Mouse (Mus musculus): ENCODE measurements around the gene Fmnl1.

The Fmnl1 gene

DNA sequence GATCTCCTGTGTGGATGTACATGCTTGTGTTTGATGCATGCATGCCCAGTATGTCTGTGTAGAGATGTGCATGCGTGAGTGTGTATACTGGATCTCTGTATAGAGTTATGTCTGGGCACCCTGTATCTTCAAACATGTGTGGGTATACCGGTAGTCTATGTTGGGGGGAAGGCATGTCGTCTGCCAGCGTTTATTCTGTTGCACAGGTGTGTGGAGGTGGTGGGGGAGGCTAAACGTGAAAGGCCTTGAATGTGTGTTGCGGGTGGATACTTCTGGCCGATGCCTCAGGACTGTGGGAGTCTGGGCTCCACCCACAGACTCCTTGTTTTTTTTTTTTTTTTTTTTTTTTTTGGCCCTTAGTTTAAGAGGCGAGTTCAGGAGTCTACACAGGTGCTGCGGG lies 10.4 kb downstream of the Fmnl1 start:
- no peak for DNase-seq (ENCODE audit: inconsistent ontology term)

GRCm38 (mm10) chr11:103181911-103182310 lies 11.0 kb downstream of the Fmnl1 start:
- DNase-seq (ENCODE audit: inconsistent ontology term), result no peak

- no peak for DNase-seq (ENCODE audit: inconsistent ontology term)
These were observed 14.0 kb downstream of the Fmnl1 start for GRCm38 (mm10) chr11:103184891-103185290.

DNA sequence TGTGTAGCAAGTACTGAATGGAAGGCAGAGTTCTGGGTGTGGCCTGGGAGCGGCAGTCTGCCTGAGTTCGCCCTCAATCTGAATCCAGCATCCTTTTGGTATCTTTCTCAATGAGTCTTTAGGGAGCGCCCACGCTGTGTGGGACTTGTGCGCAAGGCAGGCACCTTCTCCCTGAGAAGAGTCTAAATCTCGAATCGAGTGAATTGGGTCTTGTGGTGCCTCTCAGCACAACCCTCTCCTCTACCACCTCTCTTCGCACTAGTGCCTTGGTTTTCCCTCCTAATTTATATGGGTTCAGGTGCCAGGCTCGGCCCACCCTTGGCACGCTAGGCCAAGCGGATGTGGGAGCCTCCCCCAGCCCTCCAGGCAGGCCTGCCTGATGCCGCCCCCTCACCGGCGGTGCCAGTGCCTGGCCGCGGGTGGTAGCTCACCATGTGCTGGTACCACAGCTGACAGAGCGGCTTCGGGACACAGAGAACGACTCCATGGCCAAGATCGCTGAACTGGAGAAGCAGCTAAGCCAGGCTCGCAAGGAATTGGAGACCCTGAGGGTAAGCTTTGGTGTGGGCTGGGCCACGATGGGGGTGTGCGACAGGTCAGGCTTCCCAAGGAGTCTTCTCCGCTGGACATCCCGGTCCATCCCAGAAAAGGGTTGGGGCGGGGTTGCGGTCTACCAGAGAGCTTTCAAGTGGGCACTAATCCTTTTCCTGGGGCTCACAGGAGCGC lies 21.5 kb downstream of the Fmnl1 start:
- DNase-seq (ENCODE audit: inconsistent ontology term), result no peak

GRCm38 (mm10) chr11:103192956-103193824 lies 22.3 kb downstream of the Fmnl1 start:
- peak; percentile 43 for DNase-seq (ENCODE audit: inconsistent ontology term)

DNA sequence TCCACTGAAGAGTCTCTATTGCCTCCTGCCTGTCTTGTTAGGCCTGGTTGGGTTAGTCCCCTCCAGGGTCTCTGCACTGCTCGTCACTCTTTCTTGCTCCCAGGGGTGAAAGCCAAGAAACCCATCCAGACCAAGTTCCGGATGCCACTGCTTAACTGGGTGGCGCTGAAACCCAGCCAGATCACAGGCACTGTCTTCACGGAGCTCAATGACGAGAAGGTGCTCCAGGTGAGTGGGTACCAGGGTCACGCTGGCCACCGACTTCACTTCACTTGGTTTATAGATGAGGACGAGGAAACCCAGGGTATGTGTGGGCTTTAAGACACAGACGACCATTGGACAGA lies 22.9 kb downstream of the Fmnl1 start:
- DNase-seq (ENCODE audit: inconsistent ontology term), result no peak

DNA sequence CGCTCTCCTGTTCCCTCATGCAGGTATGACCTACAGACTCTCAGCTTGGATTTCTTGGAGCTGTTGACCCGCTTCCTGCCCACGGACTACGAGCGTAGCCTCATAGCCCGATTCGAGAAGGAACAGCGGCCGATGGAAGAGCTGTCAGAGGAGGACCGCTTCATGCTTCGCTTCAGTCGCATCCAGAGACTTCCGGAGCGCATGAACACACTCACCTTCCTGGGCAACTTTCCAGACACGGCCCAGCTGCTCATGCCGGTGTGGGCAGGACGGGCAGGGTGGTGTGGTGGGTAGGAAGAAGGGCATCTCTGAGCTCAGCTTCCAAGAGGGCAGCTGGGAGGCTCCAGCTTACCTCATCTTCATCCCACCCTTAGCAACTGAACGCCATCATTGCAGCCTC lies 24.3 kb downstream of the Fmnl1 start:
- no peak for DNase-seq (ENCODE audit: inconsistent ontology term)

GRCm38 (mm10) chr11:103195656-103196055 lies 24.7 kb downstream of the Fmnl1 start:
- DNase-seq (ENCODE audit: inconsistent ontology term), result no peak

DNA sequence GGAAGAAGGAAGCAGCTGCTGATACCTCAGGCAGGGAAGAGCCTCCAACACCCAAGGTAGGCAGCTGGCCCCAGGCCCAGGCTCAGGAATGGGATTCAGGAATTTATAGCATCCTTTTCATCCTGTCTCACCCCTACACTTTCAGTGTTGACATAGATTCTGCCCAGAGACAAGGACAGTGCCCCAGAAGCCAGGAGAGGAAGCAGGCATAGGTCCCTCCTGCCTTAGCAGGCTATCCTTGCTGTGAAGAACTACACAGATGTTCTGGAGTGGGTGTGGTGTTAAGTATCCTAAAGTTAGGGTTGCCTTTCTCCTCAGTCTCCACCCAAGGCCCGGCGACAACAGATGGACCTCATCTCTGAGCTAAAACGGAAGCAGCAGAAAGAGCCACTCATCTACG lies 26.4 kb downstream of the Fmnl1 start:
- no peak for DNase-seq (ENCODE audit: inconsistent ontology term)

DNA sequence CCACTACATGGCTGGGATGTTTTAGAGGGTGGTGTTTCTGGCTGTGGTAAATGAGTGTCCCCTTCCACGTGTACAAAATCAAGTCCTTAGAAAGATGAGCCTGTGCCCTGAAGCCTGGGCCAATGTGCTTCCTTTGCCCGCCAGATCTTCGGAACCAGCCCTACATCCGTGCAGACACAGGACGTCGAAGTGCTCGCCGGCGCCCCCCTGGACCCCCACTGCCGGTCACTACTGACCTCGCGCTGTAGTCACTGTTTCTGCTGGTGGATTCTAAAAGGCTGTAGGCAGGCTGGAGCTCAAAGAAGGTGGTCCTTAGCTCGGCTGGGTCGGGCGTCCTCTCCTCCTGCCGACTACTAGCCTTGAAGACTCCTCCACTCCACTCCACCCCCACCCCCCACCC lies 27.4 kb downstream of the Fmnl1 start:
- DNase-seq (ENCODE audit: inconsistent ontology term), result no peak

GRCm38 (mm10) chr11:103198911-103199803 lies 28.2 kb downstream of the Fmnl1 start:
- DNase-seq (ENCODE audit: inconsistent ontology term), result peak; percentile 63

DNA sequence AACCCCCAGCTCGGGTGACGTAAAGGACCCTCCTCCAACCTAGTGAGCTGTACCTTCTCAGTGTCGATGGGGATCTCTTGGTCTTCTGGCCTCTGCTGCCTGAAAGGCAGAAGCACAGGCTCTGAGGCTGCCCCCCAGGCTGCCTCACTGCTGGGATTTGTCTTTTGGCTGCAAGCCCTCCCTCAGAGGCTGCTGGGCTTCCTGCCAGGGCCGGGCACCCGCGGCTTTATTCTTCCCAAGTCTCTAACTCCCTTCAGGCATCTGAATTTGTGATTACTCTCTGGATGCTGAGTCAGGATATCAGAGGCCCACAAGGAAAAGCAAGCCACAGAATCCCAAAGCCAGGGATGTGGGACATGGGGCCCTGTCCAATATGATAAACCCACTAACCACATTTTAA lies 30.8 kb downstream of the Fmnl1 start:
- DNase-seq (ENCODE audit: inconsistent ontology term), result peak; percentile 96

DNA sequence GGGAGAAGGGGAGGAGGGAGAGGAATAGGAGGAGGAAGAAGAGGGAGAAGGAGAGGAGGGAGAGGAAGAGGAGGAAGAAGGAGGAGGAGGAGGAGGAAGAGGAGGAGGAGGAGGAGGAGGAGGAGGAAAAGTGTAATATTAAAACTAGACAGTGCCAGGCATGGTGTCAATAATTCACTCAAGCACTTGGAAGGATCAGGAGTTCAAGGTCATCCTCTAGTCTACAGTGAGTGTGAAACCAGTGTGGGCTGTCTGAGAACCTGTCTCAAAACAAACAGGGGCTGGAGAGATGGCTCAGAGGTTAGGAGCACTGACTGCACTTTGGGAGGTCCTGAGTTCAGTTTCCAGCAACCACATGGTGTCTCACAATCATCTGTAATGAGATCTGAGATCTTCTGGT lies 31.5 kb downstream of the Fmnl1 start:
- DNase-seq (ENCODE audit: inconsistent ontology term), result no peak

- no peak for DNase-seq (ENCODE audit: inconsistent ontology term)
These were observed 35.3 kb downstream of the Fmnl1 start for GRCm38 (mm10) chr11:103206203-103206602.

- DNase-seq (ENCODE audit: inconsistent ontology term), result no peak
These were observed 37.6 kb downstream of the Fmnl1 start, which contains the start of gene 1700023F06Rik for GRCm38 (mm10) chr11:103208458-103208857. Gene 1700023F06Rik (minus strand): TSS chr11:103208558.

- no peak for DNase-seq (ENCODE audit: inconsistent ontology term)
These were observed 39.4 kb downstream of the Fmnl1 start for GRCm38 (mm10) chr11:103210291-103210690.

- no peak for DNase-seq (ENCODE audit: inconsistent ontology term)
These were observed 42.8 kb downstream of the Fmnl1 start for GRCm38 (mm10) chr11:103213712-103214111.

- no peak for DNase-seq (ENCODE audit: inconsistent ontology term)
These were observed 44.4 kb downstream of the Fmnl1 start for GRCm38 (mm10) chr11:103215355-103215754.

GRCm38 (mm10) chr11:103217790-103218516 lies 47.0 kb downstream of the Fmnl1 start, which contains the start of gene Spata32:
Gene Spata32 (minus strand): TSS chr11:103218432.
- peak; percentile 66 for DNase-seq (ENCODE audit: inconsistent ontology term)

DNA sequence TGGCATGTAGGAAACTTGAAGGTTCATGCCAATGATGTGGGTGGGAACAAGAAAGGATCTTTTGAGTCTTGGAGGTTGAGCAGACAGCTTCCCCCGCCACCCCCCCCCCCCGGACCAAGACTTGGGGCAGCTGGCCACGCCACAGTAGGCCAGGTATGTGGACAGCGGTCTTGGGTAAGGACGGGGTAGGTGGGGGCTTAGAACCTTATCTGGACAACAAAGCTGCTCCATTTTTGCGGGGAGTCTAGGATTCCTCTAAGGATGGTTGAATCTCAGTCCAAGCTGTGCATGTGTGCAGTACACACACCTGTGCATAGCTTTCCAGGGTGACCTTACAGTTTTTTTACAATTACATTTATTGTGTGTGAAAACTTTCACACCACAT lies 47.6 kb downstream of the Fmnl1 start:
- DNase-seq (ENCODE audit: inconsistent ontology term), result no peak

DNA sequence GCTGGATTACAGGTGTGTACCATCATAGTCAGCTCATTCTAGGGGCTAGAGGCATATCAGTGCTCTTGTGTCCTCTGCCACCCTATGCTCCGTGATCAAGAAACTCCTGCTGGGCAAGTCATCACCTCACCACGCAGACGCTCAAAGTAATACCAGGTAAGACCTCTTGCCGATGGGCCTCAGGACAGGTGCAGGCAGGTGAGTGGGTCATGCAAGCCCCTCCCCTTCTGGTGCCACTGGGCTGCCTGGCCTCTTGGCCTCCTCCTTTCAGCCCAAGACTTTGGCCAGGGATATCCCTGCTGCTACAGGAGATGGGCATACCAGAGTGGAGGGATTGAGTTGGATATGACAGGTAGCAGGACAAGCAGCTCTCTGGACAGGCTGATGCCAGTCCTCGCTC lies 48.4 kb downstream of the Fmnl1 start:
- DNase-seq (ENCODE audit: inconsistent ontology term), result no peak
